Mouse (Mus musculus) hindbrain, embryonic 16.5 days (tissue): ENCODE data around the gene Emx2. TPM values are rescaled to one million over a fixed set of nuclear protein-coding genes. Genes with fewer than 3 reads are reported as not detected.

ENCODE experiments used
- ATAC-seq: fragments of 200-750 bp; cut with Nextera tagmentation; 2 replicates; pipeline ENCODE4 v1.8.0; 2017; ENCODE audit warnings: moderate TSS enrichment, moderate library complexity
- H3K27ac ChIP-seq: fragments of 300-500 bp; sonication (generic); 2 replicates; pipeline ENCODE4 v1.5.1; 2014; ENCODE audit warnings: low read depth, mild to moderate bottlenecking, control low read depth, low read length, moderate library complexity
- H3K27me3 ChIP-seq: fragments of 300-500 bp; sonication (generic); replicated peaks from 2 replicates; pipeline ENCODE4 v1.6.1; 2014; ENCODE audit warnings: low read length; ENCODE audit not compliant: control insufficient read depth, insufficient read depth
- H3K36me3 ChIP-seq: fragments of 300-500 bp; sonication (generic); 2 replicates; pipeline ENCODE4 v1.6.1; 2014; ENCODE audit warnings: mild to moderate bottlenecking, low read length, moderate library complexity, mixed read lengths; ENCODE audit not compliant: control insufficient read depth, insufficient read depth
- H3K4me1 ChIP-seq: fragments of 300-500 bp; sonication (generic); 2 replicates; pipeline ENCODE4 v1.6.1; 2014; ENCODE audit warnings: low read depth, low read length; ENCODE audit not compliant: control insufficient read depth, insufficient read depth
- H3K4me2 ChIP-seq: fragments of 300-500 bp; sonication (generic); 2 replicates; pipeline ENCODE4 v1.6.1; 2014; ENCODE audit warnings: mild to moderate bottlenecking, low read length, control low read depth, moderate library complexity
- H3K4me3 ChIP-seq: fragments of 300-500 bp; sonication (generic); 2 replicates; pipeline ENCODE4 v1.5.1; 2014; ENCODE audit warnings: mild to moderate bottlenecking, low read length, control low read depth, moderate library complexity
- H3K9ac ChIP-seq: fragments of 300-500 bp; sonication (generic); 2 replicates; pipeline ENCODE4 v1.6.1; 2014; ENCODE audit warnings: low read depth, mild to moderate bottlenecking, control low read depth, low read length, moderate library complexity
- H3K9me3 ChIP-seq: fragments of 300-500 bp; sonication (generic); 2 replicates; pipeline ENCODE4 v1.6.1; 2014; ENCODE audit warnings: mild to moderate bottlenecking, low read length, moderate library complexity; ENCODE audit not compliant: control insufficient read depth
- WGBS: fragments of 180-500 bp; shearing (Covaris S2); extraction: QIAGEN DNeasy Blood & Tissue Kit; methylation state at CpG from one replicate; pipeline ENCODE4 v1.1.7; 2014; 5-methylcytosine and 5-hydroxymethylcytosine counted together
- polyA plus RNA-seq: library from polyadenylated mRNA; unstranded; fragments of >200 nt; fragmentation: Nextera tagmentation; extraction: Ambion mirVana; gene quantifications from 2 replicates; pipeline ENCODE4 v1.2.1, GENCODE M21; 2015

Gene Emx2
- polyA plus RNA-seq, 1 experiment from 2014 or later: not detected

DNA sequence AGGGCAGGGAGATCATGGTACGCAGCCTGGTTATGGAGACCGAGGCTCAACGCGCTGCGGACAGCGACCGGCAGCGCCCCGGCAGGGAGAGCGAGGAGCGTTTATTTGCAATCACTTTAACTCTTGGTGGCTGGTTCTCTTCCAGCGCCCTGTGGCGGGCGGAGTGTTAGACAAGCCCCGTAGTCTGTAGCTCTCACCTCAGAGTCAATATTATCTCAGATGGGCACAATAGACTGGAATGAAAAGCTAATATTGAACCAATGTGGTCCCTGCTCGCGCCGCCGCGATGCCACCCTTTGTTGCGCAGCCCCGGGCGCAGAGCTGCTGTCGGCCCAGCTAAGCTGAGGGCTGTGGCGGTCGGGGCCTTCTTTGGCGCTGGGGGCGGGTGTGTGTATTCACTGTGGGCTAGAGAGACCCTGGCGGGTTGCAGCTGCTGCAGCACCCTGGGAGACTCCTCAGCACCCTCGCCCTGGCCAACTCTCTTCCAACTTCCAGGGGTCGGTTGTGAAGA is 6.7 kb upstream of the Emx2 start:
- no peak for ATAC-seq
- no peak overlapping the region for H3K9ac ChIP-seq

DNA sequence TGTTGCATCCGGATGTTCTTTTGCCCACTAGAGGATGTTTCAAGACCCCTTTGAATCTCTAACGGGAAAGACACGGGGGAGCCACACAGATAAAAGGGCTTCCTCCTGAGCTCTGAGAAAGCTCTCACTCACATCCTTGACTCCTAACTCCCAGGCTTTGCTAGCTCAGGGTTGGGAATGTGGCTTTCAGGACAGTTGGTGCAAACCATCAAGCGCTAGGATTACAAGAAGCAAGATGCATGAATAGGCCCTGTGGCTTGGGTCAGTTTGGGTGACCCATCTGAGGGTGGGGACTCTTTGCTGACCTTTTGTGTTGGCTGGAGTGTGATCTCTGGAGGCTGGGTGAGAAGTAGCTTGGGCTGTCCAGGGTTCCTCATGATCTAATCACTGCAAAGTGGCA is 5.9 kb upstream of the Emx2 start:
- 10% methylated on average over 4 of the region's 4 CpGs for WGBS
- Histone ChIP-seq H3K9ac (no peak overlapping the region), H3K9me3 (no peaks in the 10 kb centered on the region), H3K27ac (no peak overlapping the region), H3K4me1 (peaks cover 9% of the 10 kb centered on the region), H3K27me3 (peaks cover 78% of the 10 kb centered on the region), H3K36me3 (no peaks in the 10 kb centered on the region), H3K4me2 (no peak overlapping the region), H3K4me3 (no peak overlapping the region)
- ATAC-seq: no peak

More for the DNA sequence above, 6.7 kb upstream of the Emx2 start:
- WGBS: under 1% methylated on average over 31 of the region's 31 CpGs
- peak overlapping the region; percentile 3; the same call in 1 of the 2 replicates for H3K4me3 ChIP-seq
- H3K36me3 ChIP-seq: no peaks in the 10 kb centered on the region
- H3K27me3 ChIP-seq: peaks cover 74% of the 10 kb centered on the region
- H3K4me1 ChIP-seq: peaks cover 9% of the 10 kb centered on the region
- H3K4me2 ChIP-seq: peak overlapping the region; percentile 36
- H3K9me3 ChIP-seq: no peaks in the 10 kb centered on the region
- H3K27ac ChIP-seq: no peak overlapping the region

DNA sequence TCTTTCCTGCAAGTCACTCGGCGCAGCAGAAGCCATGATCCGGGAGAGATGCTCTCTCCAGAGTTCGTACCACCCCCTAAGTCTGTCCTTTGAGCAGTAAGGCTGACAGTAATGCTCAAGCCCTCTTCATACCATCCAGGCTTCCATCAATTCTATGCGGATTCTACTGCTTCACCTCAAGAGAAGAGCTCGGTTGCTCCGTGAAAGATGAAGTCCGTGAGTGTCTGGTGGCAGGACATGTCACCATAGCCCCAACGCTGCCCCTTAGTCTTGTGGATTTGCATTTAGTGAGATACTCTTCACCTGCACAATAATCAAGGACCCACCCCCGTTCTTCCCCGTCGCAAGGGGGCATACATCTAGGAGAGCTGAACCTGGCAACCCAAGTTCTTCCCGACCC is 4.6 kb upstream of the Emx2 start:
- 4% methylated on average over 13 of the region's 13 CpGs for WGBS

DNA sequence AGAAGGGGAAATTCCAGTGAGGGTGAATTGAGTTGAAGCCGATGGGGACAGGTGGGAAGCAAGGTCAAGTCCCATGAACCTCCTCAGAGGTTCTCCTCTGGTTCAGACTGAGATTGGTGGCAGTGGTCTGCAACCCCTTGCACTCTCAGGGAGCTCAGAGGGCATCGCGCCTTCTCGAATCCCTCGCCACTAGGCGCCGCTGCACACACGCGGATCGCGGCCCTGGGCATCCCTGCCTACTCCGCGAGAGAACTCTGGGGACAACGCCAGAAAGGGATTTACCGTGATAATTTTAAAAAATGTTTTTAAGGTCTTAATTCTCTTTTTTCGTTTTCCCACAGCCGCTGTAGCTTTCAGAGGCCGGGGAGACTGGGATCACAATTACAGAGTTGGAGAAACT is 4.0 kb upstream of the Emx2 start:
- H3K9me3 ChIP-seq: no peaks in the 10 kb centered on the region
- no peaks in the 10 kb centered on the region for H3K36me3 ChIP-seq
- H3K27me3 ChIP-seq: peaks cover 75% of the 10 kb centered on the region
- no peak overlapping the region for H3K27ac ChIP-seq
- peaks cover 18% of the 10 kb centered on the region for H3K4me1 ChIP-seq
- H3K4me3 ChIP-seq: no peak overlapping the region
- ATAC-seq: peak; percentile 89
- no peak overlapping the region for H3K4me2 ChIP-seq
- no peak overlapping the region for H3K9ac ChIP-seq
- 1% methylated on average over 18 of the region's 18 CpGs for WGBS

More for the DNA sequence above, 4.6 kb upstream of the Emx2 start:
- no peak overlapping the region for H3K9ac ChIP-seq
- H3K4me3 ChIP-seq: no peak overlapping the region
- H3K9me3 ChIP-seq: no peaks in the 10 kb centered on the region
- no peak overlapping the region for H3K27ac ChIP-seq
- H3K4me1 ChIP-seq: peaks cover 16% of the 10 kb centered on the region
- H3K4me2 ChIP-seq: no peak overlapping the region
- no peaks in the 10 kb centered on the region for H3K36me3 ChIP-seq
- peaks cover 79% of the 10 kb centered on the region for H3K27me3 ChIP-seq
- no peak for ATAC-seq

DNA sequence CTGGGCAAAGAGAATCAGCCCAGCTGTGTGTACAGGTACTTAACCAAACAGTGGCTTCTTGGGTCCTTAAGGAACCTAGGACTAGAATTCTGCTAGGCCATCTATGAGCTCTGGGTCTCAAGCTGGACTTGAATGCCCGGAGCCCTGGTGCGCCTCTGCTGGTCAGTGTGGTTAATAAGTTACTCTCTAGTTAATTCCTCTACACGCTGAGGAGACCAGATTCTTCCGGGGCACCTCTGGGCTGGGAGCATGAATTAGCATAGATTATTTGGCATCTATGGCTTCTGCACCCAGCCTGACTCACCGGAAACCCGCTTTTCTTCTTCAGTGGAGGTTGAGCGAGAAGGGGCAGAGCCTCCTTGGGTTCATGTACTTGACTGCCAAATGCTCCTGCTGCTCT is 2.5 kb upstream of the Emx2 start:
- H3K4me3 ChIP-seq: no peak overlapping the region

DNA sequence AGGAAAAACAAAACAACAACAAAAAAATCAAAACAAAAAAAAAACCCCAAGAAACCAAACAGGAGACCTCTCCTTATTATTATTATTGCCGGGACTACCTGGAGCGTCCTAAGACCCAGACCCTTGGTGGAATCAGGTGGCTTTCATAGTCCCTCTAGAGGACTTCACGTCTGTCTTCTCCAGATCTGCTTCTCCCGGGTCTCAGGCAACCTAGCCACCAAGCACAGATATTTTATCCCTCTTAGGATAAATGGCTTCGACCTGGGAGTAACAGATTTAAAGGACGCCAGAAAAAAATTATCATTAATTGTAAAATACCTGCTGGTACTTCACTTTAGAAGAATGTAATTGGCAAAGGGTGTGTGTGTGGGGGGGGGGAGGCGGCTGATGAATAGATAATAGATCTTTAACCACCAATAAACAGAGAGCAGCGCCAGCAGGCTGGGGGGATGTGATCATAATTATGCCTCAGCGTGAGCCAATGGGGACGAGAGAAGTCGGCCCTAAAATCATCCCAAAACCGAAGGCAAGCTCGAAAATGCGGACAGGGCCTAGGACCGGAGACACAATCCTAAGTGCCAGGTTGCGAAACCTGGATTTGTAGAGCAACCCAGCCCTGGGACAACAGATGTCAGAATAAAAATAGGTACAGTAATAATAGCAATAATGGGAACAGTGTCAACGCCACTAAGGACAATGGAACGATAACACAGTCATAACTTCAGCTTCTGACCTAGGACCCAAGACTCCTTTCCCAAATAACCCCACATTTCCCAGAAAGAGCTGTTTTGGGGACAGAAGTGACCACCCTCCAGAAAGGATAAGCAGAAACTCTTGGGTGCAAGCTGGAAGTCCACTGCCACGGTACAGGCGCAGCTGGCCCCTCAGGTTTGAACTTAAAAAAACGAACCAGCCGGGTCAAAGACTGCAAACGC is 894 bp upstream of the Emx2 start:
- no peaks in the 10 kb centered on the region for H3K9me3 ChIP-seq
- H3K36me3 ChIP-seq: no peaks in the 10 kb centered on the region
- ATAC-seq: no peak
- H3K9ac ChIP-seq: no peak overlapping the region
- H3K4me3 ChIP-seq: no peak overlapping the region; the same call in 1 of the 2 replicates
- peaks cover 11% of the 10 kb centered on the region for H3K4me1 ChIP-seq
- H3K4me2 ChIP-seq: peak overlapping the region; percentile 42; the same call in 1 of the 2 replicates
- no peak overlapping the region for H3K27ac ChIP-seq
- H3K27me3 ChIP-seq: peaks cover 72% of the 10 kb centered on the region
- WGBS: 1% methylated on average over 23 of the region's 23 CpGs

More for the DNA sequence above, 2.5 kb upstream of the Emx2 start:
- H3K9ac ChIP-seq: no peak overlapping the region
- peaks cover 20% of the 10 kb centered on the region for H3K4me1 ChIP-seq
- peaks cover 71% of the 10 kb centered on the region for H3K27me3 ChIP-seq
- H3K9me3 ChIP-seq: no peaks in the 10 kb centered on the region
- ATAC-seq: no peak
- no peaks in the 10 kb centered on the region for H3K36me3 ChIP-seq
- no peak overlapping the region for H3K4me2 ChIP-seq
- 4% methylated on average over 7 of the region's 7 CpGs for WGBS
- H3K27ac ChIP-seq: no peak overlapping the region

DNA sequence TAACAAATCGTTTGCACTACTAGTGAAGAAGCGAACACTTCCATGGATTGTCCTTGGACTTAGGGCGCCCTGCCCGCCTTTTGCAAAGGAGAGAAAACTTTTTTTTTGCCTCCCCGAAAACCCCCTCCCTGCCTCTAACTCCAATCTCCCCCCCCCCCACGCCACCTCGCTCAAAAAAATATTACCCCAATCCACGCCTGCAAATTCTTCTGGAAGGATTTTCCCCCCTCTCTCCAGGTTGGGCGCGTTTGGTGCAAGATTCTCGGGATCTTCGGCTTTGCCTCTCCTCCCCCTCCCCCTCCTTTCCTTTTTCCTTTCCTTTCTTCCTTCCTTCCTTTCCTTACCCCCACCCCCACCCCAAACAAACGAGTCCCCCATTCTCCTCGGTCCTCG is 567 bp downstream of the Emx2 start:
- no peak for ATAC-seq
- H3K4me3 ChIP-seq: peak overlapping the region; percentile 33
- no peak overlapping the region for H3K9ac ChIP-seq
- peak overlapping the region; percentile 42 for H3K4me2 ChIP-seq
- no peak overlapping the region for H3K27ac ChIP-seq
- WGBS: 1% methylated on average over 15 of the region's 15 CpGs
- H3K4me1 ChIP-seq: peaks cover 11% of the 10 kb centered on the region
- no peaks in the 10 kb centered on the region for H3K9me3 ChIP-seq
- H3K36me3 ChIP-seq: no peaks in the 10 kb centered on the region
- H3K27me3 ChIP-seq: peaks cover 72% of the 10 kb centered on the region

DNA sequence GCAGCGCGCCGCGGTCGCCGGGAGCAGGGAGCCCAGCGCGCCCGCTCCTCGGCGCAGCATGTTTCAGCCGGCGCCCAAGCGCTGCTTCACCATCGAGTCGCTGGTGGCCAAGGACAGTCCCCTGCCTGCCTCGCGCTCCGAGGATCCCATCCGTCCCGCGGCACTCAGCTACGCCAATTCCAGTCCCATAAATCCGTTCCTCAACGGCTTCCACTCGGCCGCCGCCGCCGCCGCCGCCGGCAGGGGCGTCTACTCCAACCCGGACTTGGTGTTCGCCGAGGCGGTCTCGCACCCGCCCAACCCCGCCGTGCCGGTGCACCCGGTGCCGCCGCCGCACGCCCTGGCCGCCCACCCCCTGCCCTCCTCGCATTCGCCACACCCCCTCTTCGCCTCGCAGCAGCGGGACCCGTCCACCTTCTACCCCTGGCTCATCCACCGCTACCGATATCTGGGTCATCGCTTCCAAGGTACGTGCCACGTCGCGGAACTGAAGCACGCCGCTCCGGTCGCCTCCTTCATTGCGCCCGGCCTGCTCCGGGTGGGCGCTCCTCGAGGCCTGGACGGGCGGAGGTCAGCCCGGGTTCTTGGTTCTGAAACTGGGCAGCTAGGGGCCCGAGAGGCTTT is 1.1 kb downstream of the Emx2 start:
- Histone ChIP-seq H3K27me3 (peaks cover 67% of the 10 kb centered on the region), H3K9ac (0 out of 2 replicates have a peak overlapping the region, but pooled peaks have one; percentile 1), H3K4me1 (peaks cover 11% of the 10 kb centered on the region), H3K4me3 (peak overlapping the region; percentile 33), H3K4me2 (peak overlapping the region; percentile 42), H3K9me3 (no peaks in the 10 kb centered on the region), H3K27ac (no peak overlapping the region), H3K36me3 (no peaks in the 10 kb centered on the region)
- peak; percentile 35; the same call in 1 of the 2 replicates for ATAC-seq
- WGBS: under 1% methylated on average over 75 of the region's 75 CpGs

DNA sequence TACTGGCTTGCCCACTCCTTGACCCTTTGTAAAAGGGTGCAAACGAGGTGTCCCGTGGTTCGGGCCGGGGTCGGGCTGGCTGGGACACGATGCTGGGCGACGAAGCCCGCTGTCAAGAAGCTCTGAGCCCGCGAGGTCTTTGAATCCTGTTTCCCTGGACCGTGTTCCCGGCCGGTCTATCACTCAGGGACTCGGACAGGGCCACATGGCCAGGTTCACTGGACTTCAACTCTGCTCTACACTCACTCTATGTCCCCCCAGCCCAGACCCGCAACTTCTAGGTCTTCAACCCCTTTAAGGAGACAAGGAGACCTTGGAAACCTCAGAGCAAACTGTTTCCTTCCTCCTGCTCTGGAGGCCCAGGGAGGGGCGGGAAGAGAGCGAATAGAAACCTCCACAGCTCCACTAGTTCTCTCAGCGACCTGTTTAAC is 1.7 kb downstream of the Emx2 start:
- H3K4me2 ChIP-seq: peak overlapping the region; percentile 42
- H3K4me1 ChIP-seq: peaks cover 11% of the 10 kb centered on the region
- under 1% methylated on average over 19 of the region's 19 CpGs for WGBS
- no peak overlapping the region for H3K9ac ChIP-seq
- no peak overlapping the region for H3K27ac ChIP-seq
- no peaks in the 10 kb centered on the region for H3K36me3 ChIP-seq
- peak overlapping the region; percentile 33; the same call in 1 of the 2 replicates for H3K4me3 ChIP-seq
- H3K9me3 ChIP-seq: no peaks in the 10 kb centered on the region
- ATAC-seq: 0 out of 2 replicates have a peak, but pooled peaks have one; percentile 37
- H3K27me3 ChIP-seq: peaks cover 64% of the 10 kb centered on the region
